Mouse (Mus musculus) kidney, postnatal 0 days (tissue): ENCODE data around the gene Otud4. TPM values are rescaled to one million over a fixed set of nuclear protein-coding genes. Genes with fewer than 3 reads are reported as not detected.
"Not testable (repeated sequence)": the region's sequence is repeated elsewhere in the genome, so short reads cannot be mapped to it uniquely, and the experiment has no call there.

Experiments
- ATAC-seq: fragments of 200-750 bp; cut with Nextera tagmentation; replicated peaks from 2 replicates; pipeline ENCODE4 v1.8.0; 2017; ENCODE audit warnings: low read depth, moderate number of reproducible peaks, moderate TSS enrichment, moderate library complexity; ENCODE audit not compliant: low FRiP score
- DNase-seq: peaks from one replicate; pipeline ENCODE4 v3.0.0-alpha.2; 2016; ENCODE audit warnings: low spot score
- H3K27ac ChIP-seq: fragments of 300-500 bp; sonication (generic); 2 replicates; pipeline ENCODE4 v1.5.1; 2014; ENCODE audit warnings: mild to moderate bottlenecking
- H3K27me3 ChIP-seq: fragments of 300-500 bp; sonication (generic); 2 replicates; pipeline ENCODE4 v1.6.1; 2014; ENCODE audit warnings: low read length, mixed read lengths; ENCODE audit not compliant: insufficient read depth
- H3K36me3 ChIP-seq: fragments of 300-500 bp; sonication (generic); 2 replicates; pipeline ENCODE4 v1.6.1; 2014; ENCODE audit warnings: low read length, mixed read lengths; ENCODE audit not compliant: insufficient read depth
- H3K4me1 ChIP-seq: fragments of 300-500 bp; sonication (generic); replicated peaks from 2 replicates; pipeline ENCODE4 v1.6.1; 2014; ENCODE audit warnings: antibody characterized with exemption, low read length, mixed read lengths; ENCODE audit not compliant: insufficient read depth
- H3K4me2 ChIP-seq: fragments of 300-500 bp; sonication (generic); 2 replicates; pipeline ENCODE4 v1.6.1; 2014; ENCODE audit warnings: mild to moderate bottlenecking, low read length, moderate library complexity, mixed read lengths
- H3K4me3 ChIP-seq: fragments of 300-500 bp; sonication (generic); replicated peaks from 2 replicates; pipeline ENCODE4 v1.5.1; 2014; ENCODE audit warnings: low read depth, low read length
- H3K9ac ChIP-seq: fragments of 300-500 bp; sonication (generic); 2 replicates; pipeline ENCODE4 v1.6.1; 2014; ENCODE audit warnings: low read depth, low read length
- H3K9me3 ChIP-seq: fragments of 300-500 bp; sonication (generic); replicated peaks from 2 replicates; pipeline ENCODE4 v1.6.1; 2016; ENCODE audit warnings: low read length, inconsistent platforms, mixed read lengths
- CTCF ChIP-seq: IDR thresholded peaks from 2 replicates; pipeline ENCODE4 v1.5.1; 2016; ENCODE audit warnings: antibody characterized with exemption, low read depth, mild to moderate bottlenecking, moderate library complexity
- WGBS: fragments of 180-500 bp; shearing (Covaris S2); extraction: QIAGEN DNeasy Blood & Tissue Kit; methylation state at CpG from one replicate; pipeline ENCODE4 v1.1.7; 2014; 5-methylcytosine and 5-hydroxymethylcytosine counted together
- polyA plus RNA-seq: library from polyadenylated mRNA; unstranded; fragments of >200 nt; fragmentation: Nextera tagmentation; extraction: Ambion mirVana; gene quantifications from 2 replicates; pipeline ENCODE4 v1.2.1, GENCODE M21; 2015

Gene Otud4
- polyA plus RNA-seq, 1 experiment from 2014 or later: 12.1 TPM

- 4% methylated on average over 34 of the region's 34 CpGs for WGBS
- DNase-seq (peak; percentile 27), ATAC-seq (0 out of 2 replicates have a peak, but pooled peaks have one; percentile 64)
- peaks cover 22% of the 10 kb centered on the region; the same call in 1 of the 2 replicates for H3K36me3 ChIP-seq
- H3K4me1 ChIP-seq: 0 out of 2 replicates have a peak, but pooled peaks cover 3% of the 10 kb centered on the region
- H3K4me3 ChIP-seq: peak overlapping the region; percentile 46
- peak overlapping the region; percentile 40; the same call in 1 of the 2 replicates for H3K9ac ChIP-seq
- H3K9me3 ChIP-seq: no peaks in the 10 kb centered on the region
- H3K27me3 ChIP-seq: no peaks in the 10 kb centered on the region
- peak overlapping the region; percentile 75 for H3K4me2 ChIP-seq
- H3K27ac ChIP-seq: no peak overlapping the region
- no peak for TF ChIP-seq CTCF
Observed at GRCm38 (mm10) chr8:79680555-79680954, 41.1 kb downstream of the Otud4 start.

- peak overlapping the region; percentile 75 for H3K4me2 ChIP-seq
- H3K4me1 ChIP-seq: 0 out of 2 replicates have a peak, but pooled peaks cover 3% of the 10 kb centered on the region
- 32% methylated on average over 2 of the region's 2 CpGs for WGBS
- peaks cover 25% of the 10 kb centered on the region; the same call in 1 of the 2 replicates for H3K36me3 ChIP-seq
- no peak overlapping the region for H3K27ac ChIP-seq
- H3K4me3 ChIP-seq: peak overlapping the region; percentile 46
- no peak for TF ChIP-seq CTCF
- DNase-seq (no peak), ATAC-seq (no peak)
- H3K9me3 ChIP-seq: no peaks in the 10 kb centered on the region
- peak overlapping the region; percentile 40; the same call in 1 of the 2 replicates for H3K9ac ChIP-seq
- H3K27me3 ChIP-seq: no peaks in the 10 kb centered on the region
Observed at GRCm38 (mm10) chr8:79680965-79681364, 41.5 kb downstream of the Otud4 start.

GRCm38 (mm10) chr8:79685927-79686326 lies 46.5 kb downstream of the Otud4 start:
- 97% methylated on average over 5 of the region's 5 CpGs for WGBS
- not testable (repeated sequence) for H3K27ac ChIP-seq, H3K27me3 ChIP-seq, H3K4me2 ChIP-seq, H3K4me1 ChIP-seq, H3K9me3 ChIP-seq, H3K4me3 ChIP-seq, ATAC-seq, H3K9ac ChIP-seq, DNase-seq
- H3K36me3 ChIP-seq: peaks cover 56% of the 10 kb centered on the region

GRCm38 (mm10) chr8:79692531-79692930 lies 53.1 kb downstream of the Otud4 start:
- H3K4me3 ChIP-seq: no peak overlapping the region
- no peak overlapping the region for H3K4me2 ChIP-seq
- no peak for ATAC-seq
- no peak overlapping the region for H3K9ac ChIP-seq
- no peak for DNase-seq
- H3K27ac ChIP-seq: no peak overlapping the region
- 81% methylated on average over 2 of the region's 2 CpGs for WGBS
- no peaks in the 10 kb centered on the region for H3K27me3 ChIP-seq
- no peaks in the 10 kb centered on the region for H3K9me3 ChIP-seq
- no peaks in the 10 kb centered on the region for H3K4me1 ChIP-seq
- no peak for TF ChIP-seq CTCF
- H3K36me3 ChIP-seq: peaks cover 47% of the 10 kb centered on the region

GRCm38 (mm10) chr8:79706687-79707086 lies 67.3 kb downstream of the Otud4 start:
- no peak for DNase-seq
- ATAC-seq: no peak
- no peaks in the 10 kb centered on the region for H3K27me3 ChIP-seq
- no peak for TF ChIP-seq CTCF
- WGBS: 96% methylated on average over 3 of the region's 3 CpGs
- H3K4me2 ChIP-seq: no peak overlapping the region
- H3K9ac ChIP-seq: no peak overlapping the region
- H3K27ac ChIP-seq: no peak overlapping the region
- no peaks in the 10 kb centered on the region for H3K4me1 ChIP-seq
- peaks cover 24% of the 10 kb centered on the region for H3K36me3 ChIP-seq
- no peak overlapping the region for H3K4me3 ChIP-seq
- H3K9me3 ChIP-seq: no peaks in the 10 kb centered on the region

GRCm38 (mm10) chr8:79711064-79711961 lies 71.9 kb downstream of the Otud4 start, which contains the start of the genes Abce1 and Anapc10:
TSS of gene Abce1 (minus strand) at chr8:79711740.
TSS of gene Anapc10 (plus strand) at chr8:79711820.
- peaks cover 5% of the 10 kb centered on the region; the same call in 1 of the 2 replicates for H3K36me3 ChIP-seq
- peak; percentile 99 for ATAC-seq
- under 1% methylated on average over 73 of the region's 73 CpGs for WGBS
- no peaks in the 10 kb centered on the region for H3K9me3 ChIP-seq
- no peaks in the 10 kb centered on the region for H3K4me1 ChIP-seq
- H3K27ac ChIP-seq: peak within 1 kb of the TSS; percentile 92
- peak within 1 kb of the TSS; percentile 94 for H3K4me3 ChIP-seq
- TF ChIP-seq CTCF: no peak
- H3K27me3 ChIP-seq: no peaks in the 10 kb centered on the region
- peak within 1 kb of the TSS; percentile 79 for H3K4me2 ChIP-seq
- DNase-seq: peak; percentile 99
- peak within 1 kb of the TSS; percentile 88 for H3K9ac ChIP-seq
